Mouse (Mus musculus) cortical plate, adult 2 months (tissue): Measurements from ENCODE around the gene Ulk1. TPM values are rescaled to one million over a fixed set of nuclear protein-coding genes. Genes with fewer than 3 reads are reported as not detected.
"Not testable (repeated sequence)": the region's sequence is repeated elsewhere in the genome, so short reads cannot be mapped to it uniquely, and the experiment has no call there.

Source experiments
- H3K27ac ChIP-seq: fragments of 200-500 bp; 2 replicates; pipeline ENCODE4 v1.5.1; 2012; ENCODE audit warnings: low read length, control low read depth, inconsistent platforms; ENCODE audit not compliant: insufficient read depth
- H3K4me1 ChIP-seq: fragments of 200-500 bp; 2 replicates; pipeline ENCODE4 v1.6.1; 2011; ENCODE audit warnings: low read length; ENCODE audit not compliant: control insufficient read depth, insufficient read depth
- H3K4me3 ChIP-seq: fragments of 200-500 bp; 2 replicates; pipeline ENCODE4 v1.5.1; 2011; ENCODE audit warnings: mild to moderate bottlenecking, low read length, control low read depth; ENCODE audit not compliant: insufficient read depth
- CTCF ChIP-seq: fragments of 200-500 bp; IDR thresholded peaks from 2 replicates; pipeline ENCODE4 v1.5.1; 2011; ENCODE audit warnings: mild to moderate bottlenecking, control low read depth, low read length; ENCODE audit not compliant: insufficient read depth; ENCODE audit errors: extremely low read depth
- POLR2A ChIP-seq: fragments of 200-500 bp; IDR thresholded peaks from 2 replicates; pipeline ENCODE4 v1.6.1; 2011; ENCODE audit warnings: mild to moderate bottlenecking, low read length, control low read depth; ENCODE audit not compliant: insufficient read depth; ENCODE audit errors: extremely low read depth
- polyA plus RNA-seq: library from polyadenylated mRNA; depleted of rRNA; stranded (reverse); fragments of >200 nt; gene quantifications from 2 replicates; pipeline ENCODE4 v1.2.3, GENCODE M21; 2012; rRNA removed

Gene Ulk1
- polyA plus RNA-seq: 56.4 and 57.8 TPM in 2 replicates

DNA sequence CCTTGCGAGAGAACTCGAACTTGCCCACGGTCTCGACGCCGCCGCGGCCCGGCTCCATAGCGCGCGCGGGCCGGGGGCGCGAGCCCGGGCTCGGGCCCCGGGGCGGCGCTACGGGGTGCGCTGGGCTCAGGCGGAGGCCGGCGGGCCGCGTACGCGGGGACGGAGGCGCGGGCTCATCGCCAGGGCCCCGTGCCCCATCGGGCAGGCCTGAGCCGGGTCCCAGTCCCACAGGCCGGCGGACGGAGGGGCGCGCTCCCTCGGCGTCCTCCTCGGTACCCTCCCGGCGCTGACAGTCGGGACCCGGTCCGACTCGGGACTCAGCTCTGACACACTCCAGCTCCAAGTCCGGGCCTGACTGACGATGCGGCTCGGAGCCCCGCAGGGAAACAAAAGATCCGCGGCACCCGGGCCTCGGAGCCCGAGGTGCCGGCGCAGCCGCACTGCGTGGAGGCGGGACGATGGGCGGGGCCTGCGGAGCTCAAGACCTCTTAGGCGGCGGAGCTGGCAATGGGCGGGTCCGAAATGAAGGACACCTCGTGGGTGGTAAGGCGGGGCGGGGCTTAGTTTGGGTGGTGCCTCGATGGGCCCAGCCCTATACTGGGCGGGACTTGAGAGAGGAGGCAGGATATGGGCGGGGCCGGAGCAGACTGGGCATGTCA lies at the start of gene Ulk1:
TSS of gene Ulk1 (minus strand) at position 431 of the 659 bp plus-strand sequence.
- peak; percentile 95 for TF ChIP-seq POLR2A
- no peak for TF ChIP-seq CTCF
- Histone ChIP-seq H3K27ac (peak within 1 kb of the TSS; percentile 72; the same call in 1 of the 2 replicates), H3K4me3 (peak within 1 kb of the TSS; percentile 49), H3K4me1 (peaks cover 5% of the 10 kb centered on the region; the same call in 1 of the 2 replicates)

DNA sequence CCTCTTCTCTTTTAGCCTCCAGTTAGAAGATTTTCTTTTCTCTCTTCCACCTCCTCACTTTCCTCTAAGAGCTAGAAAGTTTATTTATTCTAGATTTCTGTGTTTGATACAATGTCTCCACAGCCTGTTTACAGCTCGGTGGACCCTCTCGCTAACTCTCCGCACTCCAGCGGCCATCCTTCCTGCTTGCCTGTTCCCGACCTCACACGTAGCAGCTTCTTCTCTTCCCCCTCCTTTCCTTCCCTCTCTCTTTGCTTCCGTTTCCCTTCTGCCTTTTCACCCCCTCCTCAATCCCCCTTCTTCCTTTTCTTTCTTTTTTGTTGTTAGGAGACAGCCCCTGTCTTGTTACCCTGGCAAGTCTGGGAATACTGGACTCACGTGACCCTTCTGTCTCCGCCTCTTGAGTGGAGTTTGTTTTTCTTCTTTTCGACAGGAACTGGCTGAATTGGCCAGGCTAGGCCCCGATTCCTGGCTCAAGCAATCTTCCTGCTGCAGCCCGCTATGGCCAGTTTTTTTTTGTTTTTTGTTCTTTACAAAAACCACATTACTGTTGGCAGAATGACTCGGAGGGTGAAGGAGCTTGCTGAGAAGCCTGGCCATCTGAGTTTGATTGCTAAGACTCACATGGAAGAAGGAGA lies 49.2 kb upstream of the Ulk1 start:
- Histone ChIP-seq H3K4me3 (peak overlapping the region; percentile 13; the same call in 1 of the 2 replicates), H3K27ac (peak overlapping the region; percentile 48), H3K4me1 (no peaks in the 10 kb centered on the region)
- TF ChIP-seq POLR2A (0 out of 2 replicates have a peak, but pooled peaks have one; percentile 14), CTCF (no peak)

DNA sequence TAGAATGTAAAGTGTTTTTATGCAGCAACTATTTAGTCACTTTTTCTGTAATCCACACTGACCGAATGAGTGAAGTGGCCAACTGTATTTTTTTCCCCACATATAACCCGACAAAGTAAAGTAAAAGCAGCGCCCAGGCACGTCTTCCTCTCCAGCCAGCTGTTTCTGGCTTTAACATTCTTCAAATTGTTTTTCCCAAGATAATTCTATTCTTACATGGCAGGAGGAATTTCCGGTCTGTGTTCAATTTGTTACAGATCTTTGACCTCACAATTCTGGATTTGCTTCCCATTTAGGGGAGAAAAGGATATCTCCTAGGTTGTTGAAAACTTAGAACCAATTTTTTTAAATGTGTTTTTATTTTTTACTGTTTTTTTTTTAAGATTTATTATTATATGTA lies 47.2 kb upstream of the Ulk1 start:
- no peak for TF ChIP-seq POLR2A
- TF ChIP-seq CTCF: no peak
- Histone ChIP-seq H3K27ac (no peak overlapping the region), H3K4me1 (no peaks in the 10 kb centered on the region), H3K4me3 (no peak overlapping the region)

DNA sequence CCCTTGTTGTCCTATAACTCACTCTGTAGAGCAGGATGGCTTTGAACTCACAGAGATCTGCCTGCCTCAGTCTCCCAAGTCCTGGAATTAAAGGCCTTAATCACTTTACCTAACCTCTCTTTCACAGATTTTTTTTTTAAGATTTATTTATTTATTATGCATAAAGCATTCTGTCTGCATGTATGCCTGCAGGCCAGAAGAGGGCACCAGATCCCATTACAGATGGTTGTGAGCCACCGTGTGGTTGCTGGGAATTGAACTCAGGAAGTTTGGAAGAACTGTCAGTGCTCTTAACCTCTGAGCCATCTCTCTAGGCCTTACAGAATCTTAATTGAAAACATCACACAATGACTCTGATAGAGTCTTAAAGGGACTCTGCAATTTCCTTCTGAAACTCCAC lies 43.1 kb upstream of the Ulk1 start:
- TF ChIP-seq CTCF (no peak), POLR2A (no peak)

DNA sequence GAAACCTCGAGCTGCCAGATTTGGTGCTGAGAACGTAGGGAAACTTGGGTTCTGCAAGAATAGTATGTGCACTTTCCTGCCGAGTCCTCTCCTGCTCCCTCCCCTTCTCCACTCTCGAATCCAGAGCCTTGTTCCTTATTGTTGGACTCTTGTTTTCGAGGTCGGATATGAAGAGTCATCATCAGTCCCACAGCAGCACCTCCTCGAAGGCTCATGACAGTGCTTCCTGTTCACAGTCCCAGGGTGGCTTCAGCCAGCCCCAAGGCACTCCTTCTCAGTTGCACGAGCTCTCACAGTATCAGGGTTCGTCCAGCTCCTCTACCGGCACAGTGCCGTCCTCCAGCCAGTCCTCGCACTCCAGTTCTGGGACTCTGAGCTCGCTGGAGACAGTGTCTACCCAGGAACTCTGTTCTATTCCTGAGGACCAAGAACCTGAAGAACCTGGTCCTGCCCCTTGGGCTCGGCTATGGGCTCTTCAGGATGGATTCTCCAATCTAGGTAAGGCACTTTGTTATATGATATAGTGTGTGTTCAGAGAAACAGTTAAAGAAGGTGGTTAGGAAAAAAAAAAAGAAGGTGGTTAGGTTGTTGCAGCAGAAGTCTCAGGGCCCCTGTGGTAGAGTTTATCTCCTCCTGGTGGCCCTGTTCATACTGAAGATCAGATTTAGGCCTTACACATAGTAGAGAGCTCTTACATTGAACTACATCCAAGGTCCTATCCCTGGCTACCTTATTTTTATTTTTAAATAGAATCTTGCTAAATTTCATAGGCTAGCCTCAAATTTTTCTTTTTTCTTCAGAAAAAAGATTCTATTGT lies 31.4 kb upstream of the Ulk1 start:
- H3K4me1 ChIP-seq: peaks cover 1% of the 10 kb centered on the region; the same call in 1 of the 2 replicates
- H3K4me3 ChIP-seq: no peak overlapping the region
- H3K27ac ChIP-seq: no peak overlapping the region
- TF ChIP-seq CTCF (no peak), POLR2A (no peak)

More for the DNA sequence above, 43.1 kb upstream of the Ulk1 start:
- Histone ChIP-seq H3K4me1 (no peaks in the 10 kb centered on the region), H3K4me3 (no peak overlapping the region), H3K27ac (no peak overlapping the region)

DNA sequence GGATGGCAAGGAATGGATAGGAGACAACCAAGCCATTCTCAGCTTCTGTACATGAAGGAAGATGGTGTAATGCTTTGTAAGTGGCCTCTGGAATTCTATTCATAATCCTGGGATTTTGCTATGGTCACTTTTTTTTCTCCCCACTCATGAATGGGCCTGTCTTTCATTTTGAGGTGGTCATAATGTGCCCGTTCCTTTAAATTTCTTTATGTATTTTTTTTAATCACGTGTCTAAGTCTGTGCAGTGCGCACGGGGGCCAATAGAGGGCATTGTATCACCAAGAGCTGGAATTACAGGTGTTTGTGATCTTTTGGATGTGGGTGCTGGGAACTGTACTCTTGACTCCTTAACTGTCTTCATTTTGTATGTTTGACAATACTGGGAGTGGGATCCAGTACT lies 30.6 kb upstream of the Ulk1 start:
- TF ChIP-seq POLR2A: no peak
- TF ChIP-seq CTCF: peak; percentile 29; the same call in 1 of the 2 replicates
- Histone ChIP-seq H3K27ac (no peak overlapping the region), H3K4me1 (peaks cover 1% of the 10 kb centered on the region; the same call in 1 of the 2 replicates), H3K4me3 (peak overlapping the region; percentile 74)

DNA sequence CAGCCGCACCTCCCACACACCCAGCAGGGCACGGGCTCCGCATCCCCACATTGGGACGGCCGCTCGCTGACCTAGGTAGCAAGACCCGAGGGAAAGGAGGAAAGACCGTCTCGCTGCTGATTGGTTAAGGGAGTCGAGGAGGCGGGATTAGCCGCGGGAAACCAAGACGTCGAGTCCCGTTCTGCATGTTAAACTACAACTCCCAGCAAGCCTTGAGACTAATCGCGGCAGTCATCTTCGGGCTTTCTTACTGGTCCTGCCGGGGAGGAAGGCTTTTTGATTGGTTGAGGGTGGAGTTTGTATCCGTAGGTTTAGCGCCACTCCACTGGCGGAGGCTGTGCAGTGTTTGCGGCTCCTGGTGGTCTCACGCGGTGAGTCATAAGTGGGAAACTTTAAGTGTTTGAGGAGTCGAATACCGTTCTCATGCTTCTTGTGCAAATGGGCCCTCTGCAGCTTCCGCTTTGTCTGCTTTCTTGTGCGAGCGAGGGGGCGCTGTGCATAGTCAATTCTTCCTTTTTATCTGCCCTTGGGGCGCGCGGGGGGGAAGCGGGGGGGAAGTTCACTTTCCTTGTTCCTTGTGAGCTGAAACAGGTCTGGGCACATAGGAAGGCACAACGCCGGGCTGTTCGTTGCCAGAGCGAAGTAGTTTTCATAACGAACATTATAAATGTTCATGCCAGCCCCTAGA lies 29.9 kb upstream of the Ulk1 start, which contains the start of the genes Hscb and Chek2:
TSS of gene Hscb (minus strand) at position 100 of the 688 bp plus-strand sequence.
TSS of gene Chek2 (plus strand) at position 302 of the 688 bp plus-strand sequence.
- peak within 1 kb of the TSS; percentile 74 for H3K4me3 ChIP-seq
- peak within 1 kb of the TSS; percentile 32 for H3K27ac ChIP-seq
- H3K4me1 ChIP-seq: peaks cover 1% of the 10 kb centered on the region; the same call in 1 of the 2 replicates
- TF ChIP-seq POLR2A (peak; percentile 84), CTCF (peak; percentile 31; the same call in 1 of the 2 replicates)

DNA sequence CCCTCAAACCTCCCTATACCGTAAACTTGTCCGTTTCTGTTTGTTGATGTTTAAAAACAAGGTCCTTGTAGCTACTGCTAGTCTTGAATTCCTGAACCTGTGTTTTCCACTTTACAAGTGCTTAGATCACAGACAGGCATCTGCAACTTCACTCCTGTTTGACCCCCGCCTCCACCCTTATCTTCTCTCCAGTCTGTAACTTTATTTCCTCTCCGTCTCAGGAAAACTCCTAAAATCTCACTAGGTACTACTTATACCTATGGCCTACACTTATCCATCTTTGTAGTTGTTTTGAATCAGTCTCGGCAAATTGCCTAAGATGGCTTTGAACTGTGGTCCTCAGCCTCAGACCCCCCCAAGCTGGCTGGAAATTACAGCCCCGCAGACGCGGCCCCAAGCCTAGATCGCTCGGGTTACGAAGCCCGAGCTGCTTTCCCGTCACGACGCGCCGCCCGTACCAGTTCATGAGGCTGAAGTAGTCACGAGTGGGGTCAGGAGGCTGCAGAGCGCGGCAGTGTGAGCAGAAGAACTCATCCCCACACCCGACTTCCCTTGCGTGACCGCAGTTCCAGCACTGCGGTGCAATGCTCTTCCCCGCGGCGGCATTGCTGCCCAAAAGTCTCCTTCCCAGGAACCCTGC lies 29.3 kb upstream of the Ulk1 start:
- peak overlapping the region; percentile 32 for H3K27ac ChIP-seq
- TF ChIP-seq POLR2A (no peak), CTCF (no peak)
- peak overlapping the region; percentile 74 for H3K4me3 ChIP-seq
- peaks cover 1% of the 10 kb centered on the region; the same call in 1 of the 2 replicates for H3K4me1 ChIP-seq

DNA sequence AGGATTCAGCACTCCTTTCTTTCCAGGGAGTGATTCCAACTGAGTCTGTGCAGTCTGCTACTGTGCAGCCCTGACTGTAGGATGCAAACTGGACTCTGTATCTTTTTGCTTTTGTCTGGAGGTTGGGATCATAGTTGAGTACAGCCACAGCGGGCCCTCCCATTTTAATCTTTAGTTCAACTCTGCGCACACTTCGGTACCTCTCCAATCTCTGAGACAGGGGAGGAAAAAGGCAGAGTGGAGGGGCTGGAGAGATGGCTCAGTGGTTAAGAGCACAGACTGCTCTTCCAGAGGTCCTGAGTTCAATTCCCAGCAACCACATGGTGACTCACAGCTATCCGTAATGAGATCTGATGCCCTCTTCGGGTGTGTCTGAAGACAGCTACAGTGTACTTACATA lies 28.1 kb upstream of the Ulk1 start:
- H3K4me1 ChIP-seq, H3K27ac ChIP-seq: not testable (repeated sequence)

More for the DNA sequence above, 28.1 kb upstream of the Ulk1 start:
- not testable (repeated sequence) for H3K4me3 ChIP-seq
